Mouse (Mus musculus): ENCODE results near the gene Nipsnap3a.

The Nipsnap3a gene

DNA sequence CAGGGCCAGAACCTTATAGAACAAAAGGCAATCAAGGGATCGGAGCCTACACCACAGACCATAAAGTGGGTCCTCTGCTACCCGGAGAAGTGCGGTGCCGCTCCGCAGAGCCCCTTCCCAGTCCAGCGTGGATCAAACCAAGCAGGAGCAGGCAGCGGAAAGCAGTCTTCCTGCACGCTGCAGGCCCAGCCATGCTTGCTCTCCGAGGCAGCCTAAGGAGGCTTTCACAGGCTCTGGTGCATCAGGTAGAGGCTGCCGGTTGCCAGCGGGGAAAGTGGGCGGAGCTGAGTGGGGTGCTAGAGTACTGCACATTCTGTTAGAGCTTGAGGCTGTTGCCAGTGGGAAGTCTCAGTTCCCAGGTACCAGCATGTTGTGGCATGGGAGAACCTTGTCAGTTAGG is at the start of gene Nipsnap3a:
TSS of gene Nipsnap3a (plus strand) at position 25 of the 400 bp plus-strand sequence.
- DNase-seq (ENCODE audit: low read depth): no peak

DNA sequence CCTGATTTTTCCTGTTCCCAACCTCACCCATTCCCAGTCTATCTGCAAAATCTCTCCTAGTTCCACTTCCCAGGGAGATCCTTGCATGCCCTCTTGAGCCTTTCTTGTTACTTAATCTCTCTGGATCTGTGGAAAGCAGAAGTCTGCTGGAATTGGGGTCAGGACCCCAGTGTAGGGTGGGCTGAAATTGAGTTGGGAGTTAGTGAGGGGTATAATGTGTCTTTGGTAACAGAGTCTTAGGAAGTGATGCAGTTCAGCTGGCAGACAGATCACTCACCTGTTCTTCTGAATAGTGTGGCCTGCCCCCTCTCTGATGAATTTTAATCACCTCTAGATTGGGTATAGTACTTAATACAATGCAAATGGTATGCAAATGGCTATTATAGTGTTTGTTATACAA is 42.4 kb upstream of the Nipsnap3a start:
- DNase-seq (ENCODE audit: low read depth): no peak

DNA sequence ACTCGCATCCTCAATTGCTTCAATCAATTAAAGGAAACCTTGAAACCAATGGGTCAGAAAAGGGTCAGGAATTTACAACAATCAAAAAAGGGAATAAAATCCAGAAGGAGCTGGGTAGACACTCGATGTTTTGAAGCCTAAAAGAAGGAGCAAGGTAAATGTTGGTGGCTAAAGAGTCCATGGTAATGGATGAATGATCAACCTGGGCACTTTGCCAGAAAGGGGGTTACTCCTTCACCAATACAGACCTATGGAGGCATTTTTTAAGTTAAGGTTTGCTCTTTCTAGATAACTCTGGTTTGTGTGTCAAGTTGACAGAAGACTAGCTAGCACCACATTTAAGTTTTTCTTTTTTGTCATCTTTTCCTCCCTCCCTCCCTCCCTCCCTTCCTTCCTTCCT is 40.1 kb upstream of the Nipsnap3a start:
- DNase-seq (ENCODE audit: low read depth): no peak

DNA sequence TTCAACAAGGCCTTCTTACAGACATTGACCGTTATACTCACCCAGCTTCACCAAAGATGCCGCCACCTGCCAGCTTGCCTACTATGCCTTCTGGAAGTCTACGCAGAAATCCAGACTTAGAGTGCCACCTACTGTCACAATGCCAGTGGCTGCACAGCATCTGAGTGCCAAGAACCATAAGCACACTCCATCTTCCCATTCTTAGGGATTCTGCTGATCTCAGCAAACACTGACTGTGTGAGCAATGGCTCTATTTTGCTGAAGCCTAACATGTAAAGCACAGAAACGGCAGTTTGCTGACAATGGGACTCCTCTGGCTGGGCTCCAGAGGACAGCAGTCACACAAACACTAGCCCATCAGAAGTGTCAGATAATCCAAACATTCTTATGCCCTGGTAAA is 30.4 kb upstream of the Nipsnap3a start:
- peak; percentile 50 for DNase-seq (ENCODE audit: low read depth)

DNA sequence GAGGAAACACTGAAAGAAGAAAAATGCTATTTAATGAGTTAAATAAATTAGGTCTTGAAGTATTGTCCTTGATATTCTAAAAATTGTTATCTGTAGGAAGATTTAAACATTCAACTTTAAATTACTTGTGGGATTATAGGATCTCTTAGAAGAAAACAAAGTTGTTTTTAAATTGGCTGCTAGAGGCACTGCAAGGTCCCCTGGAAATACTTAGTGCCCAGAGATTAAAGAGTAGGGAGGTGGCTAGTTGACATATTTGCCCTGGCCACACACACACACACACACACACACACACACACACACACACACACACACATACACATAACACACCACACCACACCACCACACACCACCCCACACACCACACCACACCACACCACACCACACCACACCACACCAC is 24.8 kb upstream of the Nipsnap3a start, which contains the start of gene Olfr270:
TSS of gene Olfr270 (plus strand) at position 301 of the 400 bp plus-strand sequence.
- DNase-seq (ENCODE audit: low read depth): no peak

DNA sequence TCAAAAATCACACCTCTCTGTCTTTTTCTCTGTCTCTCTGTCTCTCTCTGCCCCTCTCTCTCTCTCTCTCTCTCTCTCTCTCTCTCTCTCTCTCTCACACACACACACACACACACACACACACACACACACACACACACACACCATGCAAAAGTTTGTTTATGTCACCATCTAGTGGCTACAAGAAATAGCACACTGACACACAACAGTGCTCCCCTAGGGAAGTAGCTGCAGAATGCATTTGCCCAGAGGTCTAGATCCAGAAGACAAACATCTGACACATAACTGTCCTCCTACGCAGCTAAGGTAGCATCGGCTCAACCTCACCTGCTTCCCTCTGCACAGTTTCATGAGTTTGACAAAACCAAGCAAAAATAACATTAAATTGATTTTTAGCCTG is 3.9 kb upstream of the Nipsnap3a start:
- DNase-seq (ENCODE audit: low read depth): peak; percentile 54

DNA sequence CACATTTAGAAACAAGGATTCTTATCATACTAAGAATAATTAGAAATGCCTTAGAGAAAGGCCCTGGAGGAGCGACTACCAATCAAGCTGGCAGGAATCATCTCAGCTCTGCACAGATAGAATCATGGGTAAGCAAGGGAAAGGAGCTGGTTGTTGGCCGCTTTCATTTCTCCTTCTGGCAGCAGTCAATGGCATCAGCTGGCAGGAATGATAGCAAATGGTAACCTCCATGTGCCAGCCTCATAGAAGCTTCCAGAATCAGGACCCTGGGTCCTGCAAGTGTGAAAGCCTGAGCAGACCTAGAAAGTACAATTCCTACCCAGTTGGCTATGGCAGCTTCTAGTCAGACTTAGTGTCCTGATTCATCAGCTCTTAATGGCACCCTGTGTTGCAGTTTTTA is 2.8 kb upstream of the Nipsnap3a start:
- no peak for DNase-seq (ENCODE audit: low read depth)

DNA sequence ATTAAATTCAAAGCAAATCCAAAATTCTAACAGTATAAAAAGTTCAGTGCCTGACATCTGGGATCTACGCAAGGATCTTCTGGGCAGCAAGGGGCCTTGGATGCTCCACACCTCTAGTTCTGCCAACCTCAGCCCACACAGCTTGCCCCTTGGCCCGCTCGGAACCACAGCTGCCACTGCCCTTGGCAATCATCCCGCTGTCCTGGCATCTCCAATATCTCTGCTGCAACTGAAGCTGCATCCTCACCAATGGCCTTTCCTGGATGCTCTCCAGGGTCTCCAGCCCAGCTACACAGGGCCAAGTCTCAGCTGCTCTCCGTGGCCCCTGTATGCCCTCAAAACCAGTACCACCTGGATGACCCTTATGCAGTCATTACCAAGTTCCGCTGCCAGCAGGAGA is 10.4 kb downstream of the Nipsnap3a start:
- no peak for DNase-seq (ENCODE audit: low read depth)

DNA sequence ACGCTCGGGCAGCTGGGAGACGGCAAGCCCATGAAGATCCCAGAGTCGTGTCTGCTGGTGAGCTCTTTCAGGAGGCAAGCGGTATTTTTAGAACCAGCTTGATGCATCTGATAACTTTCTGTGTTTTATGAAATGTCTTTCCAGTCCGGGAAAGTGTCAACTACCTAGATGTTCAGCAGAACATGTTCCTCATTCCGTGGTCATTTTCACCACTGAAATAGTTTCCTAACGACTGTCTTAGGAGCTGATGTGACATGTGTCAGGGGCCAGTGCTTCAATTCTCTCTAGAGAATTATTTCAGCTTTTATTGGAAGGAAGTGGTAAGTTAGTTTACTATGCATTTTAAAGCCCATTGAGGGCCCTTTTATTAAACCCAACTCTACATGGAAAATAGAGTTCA is 11.1 kb downstream of the Nipsnap3a start:
- no peak for DNase-seq (ENCODE audit: low read depth)

DNA sequence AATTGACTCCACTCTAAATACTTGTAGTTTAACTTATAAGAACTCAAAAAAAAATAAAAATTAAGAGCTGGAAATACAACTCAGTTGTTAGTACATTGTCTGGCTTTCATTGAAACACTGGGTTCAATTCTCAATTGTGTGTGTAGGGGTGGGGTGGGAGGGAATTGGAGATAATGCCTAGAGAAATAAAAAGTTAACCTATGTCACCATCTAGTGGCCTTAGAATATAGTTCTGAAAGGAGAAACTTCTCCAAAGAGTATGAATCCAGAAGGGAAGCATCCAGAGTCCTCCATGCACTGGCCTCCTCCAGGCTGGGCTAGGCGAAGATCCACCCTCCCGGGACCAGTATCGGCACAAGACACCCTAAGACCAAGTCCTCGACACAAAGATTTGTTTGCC is 20.1 kb downstream of the Nipsnap3a start:
- peak; percentile 33 for DNase-seq (ENCODE audit: low read depth)

DNA sequence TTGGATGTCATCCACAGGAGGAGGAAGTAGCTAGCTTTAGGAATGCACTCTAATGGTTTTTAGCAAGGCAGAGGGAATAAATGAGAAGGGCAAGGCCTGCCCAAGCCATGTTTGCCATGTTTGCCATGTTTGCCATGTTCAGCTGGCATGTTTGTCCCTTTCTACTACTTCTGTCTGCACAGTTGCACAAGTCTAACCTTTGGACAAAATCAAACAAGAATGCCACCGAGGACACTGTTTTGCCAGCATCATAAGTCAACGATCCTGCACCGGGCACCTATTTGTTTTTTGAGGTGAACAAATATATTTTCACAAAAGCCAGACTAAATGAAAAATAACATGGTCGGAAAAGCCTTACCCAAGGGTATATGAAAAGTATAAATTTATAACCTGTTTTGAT is 20.8 kb downstream of the Nipsnap3a start:
- no peak for DNase-seq (ENCODE audit: low read depth)

DNA sequence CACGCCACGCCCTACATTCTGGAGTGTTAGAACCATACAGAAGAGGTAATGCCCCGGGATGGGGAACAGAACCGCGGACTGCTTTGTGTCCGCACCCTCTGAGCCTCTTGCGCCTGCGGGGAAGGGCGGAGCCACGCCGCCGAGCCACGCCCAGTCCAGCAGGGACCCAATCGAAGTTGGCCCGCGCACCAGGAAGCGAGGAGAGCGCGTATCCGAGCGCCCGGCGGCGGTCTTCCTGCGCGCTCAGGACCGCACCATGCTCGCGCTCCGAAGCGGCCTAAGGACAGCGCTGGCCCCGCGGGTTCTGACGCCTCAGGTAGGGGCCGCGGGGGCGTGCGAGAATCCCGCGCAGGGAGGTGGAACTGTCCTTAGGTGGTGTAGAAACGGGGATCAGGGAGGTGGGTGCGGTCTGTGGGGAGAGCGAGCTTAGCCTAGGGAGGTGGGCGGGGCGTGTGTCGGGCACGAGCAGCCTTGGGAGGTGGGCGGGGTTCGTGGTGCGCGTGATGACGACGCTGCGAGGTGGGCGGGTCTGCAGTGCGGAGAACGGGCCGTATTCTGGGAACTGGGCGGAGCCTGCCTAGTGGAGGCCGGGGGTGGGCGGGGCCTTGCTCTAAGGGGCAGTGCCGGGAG is 22.8 kb downstream of the Nipsnap3a start, which contains the start of gene Nipsnap3b:
TSS of gene Nipsnap3b (plus strand) at position 149 of the 630 bp plus-strand sequence.
- DNase-seq (ENCODE audit: low read depth): peak; percentile 96

DNA sequence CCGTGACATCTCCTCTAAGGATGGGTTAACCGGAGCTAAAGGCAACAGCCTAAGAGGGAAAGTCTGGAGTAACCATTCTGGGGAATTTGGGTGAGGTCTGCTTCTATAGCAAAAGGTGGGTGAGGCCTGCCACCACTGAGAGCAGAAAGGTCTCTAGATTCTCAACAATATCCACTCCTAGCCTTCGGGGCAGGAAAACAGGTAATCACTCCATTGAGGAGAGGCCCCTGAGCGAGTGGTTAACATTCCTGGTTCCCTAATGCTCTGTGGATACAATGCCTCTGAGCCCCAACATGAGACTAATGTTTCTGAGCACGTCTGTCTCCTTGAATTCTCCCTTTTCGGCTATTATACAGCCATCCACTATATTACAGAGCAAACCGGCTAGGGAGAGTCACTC is 25.3 kb downstream of the Nipsnap3a start:
- no peak for DNase-seq (ENCODE audit: low read depth)

DNA sequence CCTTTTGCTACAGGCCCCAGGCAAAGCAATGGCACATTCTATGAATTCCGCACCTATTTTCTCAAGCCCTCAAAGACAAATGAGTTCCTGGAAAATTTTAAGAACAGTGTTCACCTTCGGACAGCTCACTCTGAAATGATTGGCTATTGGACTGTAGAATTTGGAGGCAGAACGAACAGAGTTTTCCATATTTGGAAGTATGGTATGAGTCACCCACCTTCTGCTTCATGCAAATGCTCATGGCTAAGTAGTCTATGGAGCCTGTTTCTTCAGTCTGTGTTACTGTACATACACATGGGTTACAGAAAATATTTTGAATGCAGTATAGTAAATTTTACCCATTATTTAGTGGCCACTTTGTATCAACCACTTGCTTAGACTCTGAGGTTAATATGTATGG is 26.0 kb downstream of the Nipsnap3a start:
- DNase-seq (ENCODE audit: low read depth): no peak

DNA sequence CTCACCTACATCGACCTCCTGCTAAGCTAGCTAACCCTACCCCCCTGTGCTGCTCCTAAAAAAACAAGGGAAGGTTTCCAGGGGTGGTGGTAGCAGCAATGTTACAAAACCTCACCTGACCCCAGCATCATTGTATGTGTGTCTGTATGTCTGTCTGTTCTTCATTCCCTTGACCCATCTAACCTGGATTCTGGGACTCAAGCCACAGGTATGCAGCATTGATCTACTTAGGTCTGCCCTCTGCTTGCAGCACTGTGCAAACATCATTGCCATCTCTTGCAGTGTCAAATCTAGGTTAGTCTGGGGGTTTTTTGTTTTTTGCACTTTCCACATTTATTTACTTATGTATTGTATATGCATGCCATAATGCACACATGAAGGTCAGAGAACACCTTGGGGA is 29.3 kb downstream of the Nipsnap3a start:
- DNase-seq (ENCODE audit: low read depth): no peak

DNA sequence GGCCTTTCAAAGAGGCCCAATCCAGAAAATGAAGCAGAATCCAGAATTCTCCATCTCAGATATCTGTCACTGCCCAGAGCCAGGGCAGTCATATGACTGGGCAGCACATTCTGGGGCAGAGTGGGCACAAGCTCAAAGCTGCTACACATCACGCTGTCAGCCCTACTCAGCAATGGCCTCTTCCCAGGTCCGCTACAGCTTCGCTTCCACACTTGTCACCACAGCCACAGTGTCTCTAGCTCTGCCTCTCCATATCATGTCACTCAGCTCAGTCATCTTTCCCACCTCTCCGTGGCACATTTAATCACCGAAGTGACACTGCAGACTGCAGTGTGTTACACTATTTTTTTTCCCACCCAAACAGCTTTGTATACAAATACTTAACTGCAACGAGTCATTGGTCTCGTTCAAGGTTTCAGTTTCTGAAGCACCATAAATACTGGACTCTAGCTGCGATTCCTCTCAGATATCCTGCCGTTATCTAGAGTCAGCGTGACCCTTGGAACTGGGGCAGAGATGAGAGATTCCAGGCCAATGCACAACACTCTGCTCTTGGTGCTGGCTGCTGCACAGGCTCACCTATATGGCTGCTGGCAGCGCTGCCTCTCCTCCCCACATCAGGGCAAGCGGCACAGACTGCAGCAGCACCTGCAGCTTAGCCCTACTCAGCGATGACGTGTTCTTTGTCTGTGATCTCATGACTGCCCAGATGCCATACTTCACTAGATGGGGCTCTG is 34.3 kb downstream of the Nipsnap3a start:
- no peak for DNase-seq (ENCODE audit: low read depth)

DNA sequence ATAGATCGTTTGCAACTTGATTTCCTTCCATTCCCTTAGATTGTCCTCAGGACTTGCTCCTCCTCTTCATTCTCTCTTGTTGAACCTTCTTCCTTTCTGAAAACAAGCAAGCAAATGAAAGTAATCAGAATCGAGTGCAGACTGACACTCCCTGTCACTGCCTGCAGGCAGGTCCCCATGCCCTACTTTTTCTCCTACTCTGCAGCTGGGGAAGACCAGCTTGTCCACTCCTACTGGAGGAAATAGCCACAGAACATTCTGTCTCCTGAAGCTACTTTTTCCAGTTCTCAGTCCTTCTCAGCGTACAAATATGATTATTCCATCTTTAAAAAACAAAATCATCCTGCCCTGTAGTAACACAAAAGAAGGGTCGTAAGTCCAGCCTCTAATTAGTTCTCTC is 35.3 kb downstream of the Nipsnap3a start:
- DNase-seq (ENCODE audit: low read depth): no peak

DNA sequence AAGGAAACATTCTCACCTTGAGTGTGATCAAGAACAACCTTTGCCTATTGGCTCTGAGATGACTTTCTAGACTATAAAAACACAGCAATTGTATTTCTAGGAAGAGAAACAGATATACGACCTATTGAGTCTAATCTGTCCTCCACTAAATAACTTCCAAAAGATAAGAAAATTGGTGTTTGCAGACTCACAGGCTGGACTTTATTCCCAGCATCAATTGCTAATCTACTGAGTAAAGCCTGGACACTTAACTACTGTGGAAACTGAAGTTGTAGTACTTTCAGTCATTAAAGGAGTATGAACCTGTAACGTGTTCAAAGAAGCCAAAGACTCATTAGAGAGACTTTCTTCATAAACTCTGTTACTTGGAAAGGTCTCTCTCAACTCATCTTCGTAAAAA is 38.7 kb downstream of the Nipsnap3a start:
- DNase-seq (ENCODE audit: low read depth): no peak

DNA sequence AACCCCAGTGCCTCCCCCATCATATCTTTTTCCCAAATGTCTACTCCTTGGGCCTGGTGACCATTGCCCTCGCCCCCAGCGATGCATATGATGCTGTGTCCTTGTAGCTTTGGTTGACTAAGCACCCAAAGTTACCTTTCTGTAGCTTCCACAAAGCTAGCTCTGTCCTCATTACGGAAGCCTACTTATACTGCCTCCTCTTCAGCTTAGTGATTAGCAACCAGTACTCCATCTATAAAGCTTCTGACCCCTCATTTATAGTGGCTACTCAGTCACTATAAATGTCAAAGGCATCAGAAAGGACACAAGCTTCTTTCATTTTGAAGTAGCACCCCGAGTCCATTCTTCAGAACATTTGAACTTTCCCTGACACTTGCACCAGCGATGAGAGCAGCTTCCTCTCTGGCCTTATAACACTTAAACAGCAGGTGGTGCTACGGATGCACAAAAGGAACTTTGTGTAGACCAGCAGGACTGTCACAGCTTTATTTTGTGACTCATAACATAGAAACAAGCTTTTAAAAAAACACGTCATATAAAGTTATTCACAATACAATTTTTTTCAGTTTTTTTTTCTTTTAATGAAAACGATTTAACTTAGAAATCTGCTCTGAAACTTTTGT is 41.4 kb downstream of the Nipsnap3a start:
- peak; percentile 55 for DNase-seq (ENCODE audit: low read depth)

DNA sequence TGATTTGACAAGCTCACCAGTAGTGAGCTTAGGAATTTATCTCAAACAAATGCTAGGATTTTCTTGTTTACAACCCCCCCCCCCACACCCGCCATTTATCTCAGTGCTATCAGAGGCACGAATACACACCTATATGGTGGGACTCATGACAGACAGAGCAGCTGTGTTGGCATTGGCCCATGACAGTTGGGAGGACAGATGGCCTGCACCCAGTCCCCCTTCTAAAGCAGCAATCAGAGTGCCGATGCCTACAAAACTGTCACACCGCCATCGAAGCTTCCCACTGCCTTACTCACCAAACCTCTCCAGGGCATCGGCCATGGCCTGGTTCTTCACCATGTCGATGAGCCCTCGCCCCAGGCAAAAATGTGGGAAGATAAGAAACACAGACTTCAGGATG is 54.7 kb downstream of the Nipsnap3a start:
- DNase-seq (ENCODE audit: low read depth): no peak

DNA sequence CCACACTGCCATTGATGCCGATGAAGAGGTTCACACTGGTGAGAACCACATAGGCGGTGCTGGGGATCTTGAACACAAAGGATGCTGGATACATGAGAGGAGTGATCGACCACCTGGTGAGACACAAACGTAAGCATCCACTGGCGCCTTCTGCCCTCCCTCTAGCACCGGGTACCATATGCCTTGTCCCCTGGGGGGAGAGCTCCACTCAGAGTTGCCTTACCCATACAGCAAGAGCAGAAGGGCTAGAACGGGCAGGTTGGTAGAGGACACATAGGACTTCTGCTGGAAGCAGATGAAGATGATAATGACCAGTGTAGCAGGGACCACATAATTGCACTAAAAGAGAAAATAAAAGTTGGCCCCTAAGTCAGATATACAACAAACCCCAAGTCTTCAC is 56.7 kb downstream of the Nipsnap3a start:
- no peak for DNase-seq (ENCODE audit: low read depth)

DNA sequence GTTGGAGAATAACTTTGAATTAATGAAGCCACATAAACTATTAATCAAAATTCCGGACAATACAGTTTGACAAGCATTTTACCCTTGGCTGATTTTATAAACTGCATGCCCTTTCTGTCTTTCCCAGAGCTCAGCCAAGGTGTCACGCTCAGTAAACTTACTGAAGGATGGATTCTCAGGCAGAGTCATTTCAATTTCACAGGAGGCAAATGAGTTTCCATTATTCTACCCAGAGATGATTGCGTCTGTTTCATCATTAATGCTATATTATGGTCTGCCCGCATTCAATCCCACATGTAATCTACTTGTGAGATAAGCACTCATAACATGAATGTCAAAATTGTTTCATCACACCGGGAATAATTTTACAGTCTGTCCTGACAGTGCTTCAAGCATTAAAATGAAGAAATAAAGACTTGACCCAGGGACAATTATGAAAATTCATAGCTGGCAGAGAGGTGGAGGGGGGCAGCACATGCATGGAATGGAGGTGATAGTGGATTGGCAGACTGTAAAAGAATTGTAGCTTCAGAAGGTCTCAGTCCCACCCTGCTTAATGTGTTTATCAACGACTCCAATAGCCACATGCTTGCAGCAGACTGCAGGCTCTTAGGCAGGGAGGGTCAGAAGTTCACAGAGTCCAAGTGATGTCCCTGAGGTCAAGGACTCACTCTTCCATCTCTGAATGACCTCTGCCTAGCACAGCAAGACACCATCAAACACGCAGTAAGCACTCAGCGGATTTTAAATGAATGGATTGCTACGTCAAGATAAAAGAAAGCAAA is 57.4 kb downstream of the Nipsnap3a start:
- DNase-seq (ENCODE audit: low read depth): no peak
